Mouse (Mus musculus) testis, adult 2 months (tissue): ENCODE measurements around the gene Ski. TPM values are rescaled to one million over a fixed set of nuclear protein-coding genes. Genes with fewer than 3 reads are reported as not detected.

Experiments
- H3K27ac ChIP-seq: fragments of 200-500 bp; 2 replicates; pipeline ENCODE4 v1.5.1; 2012; ENCODE audit warnings: low read depth, low read length; ENCODE audit not compliant: control insufficient read depth, insufficient read depth
- H3K27me3 ChIP-seq: fragments of 200-500 bp; 2 replicates; pipeline ENCODE4 v1.6.1; 2012; ENCODE audit warnings: mild to moderate bottlenecking, low read length, moderate library complexity; ENCODE audit not compliant: control insufficient read depth, insufficient read depth
- H3K36me3 ChIP-seq: fragments of 200-500 bp; 2 replicates; pipeline ENCODE4 v1.6.1; 2012; ENCODE audit warnings: mild to moderate bottlenecking, low read length; ENCODE audit not compliant: control insufficient read depth, insufficient read depth
- H3K4me1 ChIP-seq: fragments of 200-500 bp; 2 replicates; pipeline ENCODE4 v1.6.1; 2012; ENCODE audit warnings: low read length; ENCODE audit not compliant: control insufficient read depth, insufficient read depth
- H3K4me3 ChIP-seq: fragments of 200-500 bp; 2 replicates; pipeline ENCODE4 v1.5.1; 2012; ENCODE audit warnings: low read depth, mild to moderate bottlenecking, low read length, moderate library complexity, mixed read lengths; ENCODE audit not compliant: control insufficient read depth
- CTCF ChIP-seq: fragments of 200-500 bp; IDR thresholded peaks from 2 replicates; pipeline ENCODE4 v1.5.1; 2012; ENCODE audit warnings: low read depth, mild to moderate bottlenecking, inconsistent platforms, low read length, moderate library complexity; ENCODE audit not compliant: control insufficient read depth, insufficient read depth, insufficient replicate concordance
- POLR2A ChIP-seq: fragments of 200-500 bp; IDR thresholded peaks from 2 replicates; pipeline ENCODE4 v1.6.1; 2012; ENCODE audit warnings: low read depth, mild to moderate bottlenecking, inconsistent platforms, low read length, moderate library complexity; ENCODE audit not compliant: control insufficient read depth
- polyA plus RNA-seq: library from polyadenylated mRNA; depleted of rRNA; stranded (reverse); fragments of >200 nt; gene quantifications from 2 replicates; pipeline ENCODE4 v1.2.3, GENCODE M21; 2012

The Ski gene
- polyA plus RNA-seq, 1 experiment = 5.0 TPM

GRCm38 (mm10) chr4:155215203-155215602 is 7.2 kb downstream of the Ski start:
- no peaks in the 10 kb centered on the region for H3K36me3 ChIP-seq
- no peak overlapping the region for H3K4me3 ChIP-seq
- no peaks in the 10 kb centered on the region for H3K27me3 ChIP-seq
- TF ChIP-seq POLR2A (no peak), CTCF (no peak)
- peaks cover 19% of the 10 kb centered on the region for H3K4me1 ChIP-seq
- no peak overlapping the region; the same call in 1 of the 2 replicates for H3K27ac ChIP-seq

- Histone ChIP-seq H3K27ac (no peak overlapping the region), H3K36me3 (no peaks in the 10 kb centered on the region), H3K4me1 (peaks cover 17% of the 10 kb centered on the region), H3K27me3 (no peaks in the 10 kb centered on the region), H3K4me3 (no peak overlapping the region)
- TF ChIP-seq CTCF (no peak), POLR2A (no peak)
Observed at GRCm38 (mm10) chr4:155214793-155215192, 7.6 kb downstream of the Ski start.

GRCm38 (mm10) chr4:155214188-155214587 is 8.2 kb downstream of the Ski start:
- H3K4me1 ChIP-seq = peaks cover 17% of the 10 kb centered on the region
- no peak overlapping the region for H3K27ac ChIP-seq
- no peaks in the 10 kb centered on the region for H3K36me3 ChIP-seq

DNA sequence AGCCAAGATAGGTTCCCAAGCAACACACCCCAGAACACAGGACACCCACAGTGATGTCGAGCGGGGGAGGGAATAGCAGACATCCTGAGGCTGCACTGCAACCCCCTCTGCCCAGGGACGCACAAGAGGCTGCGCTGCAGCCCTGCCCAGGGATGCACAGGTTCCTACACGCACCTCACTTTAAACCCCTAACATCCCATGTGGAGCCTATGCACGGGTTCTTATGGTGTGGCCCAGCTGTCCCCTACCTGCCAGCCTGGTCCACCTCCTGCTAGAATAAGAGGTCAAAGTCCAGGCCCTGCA is 8.7 kb downstream of the Ski start:
- Histone ChIP-seq H3K4me3 (no peak overlapping the region), H3K4me1 (peaks cover 17% of the 10 kb centered on the region)
- TF ChIP-seq POLR2A (no peak), CTCF (no peak)

More at GRCm38 (mm10) chr4:155214188-155214587, 8.2 kb downstream of the Ski start:
- Histone ChIP-seq H3K4me3 (no peak overlapping the region), H3K27me3 (no peaks in the 10 kb centered on the region)
- TF ChIP-seq CTCF (no peak), POLR2A (no peak)

GRCm38 (mm10) chr4:155213052-155213751 is 9.2 kb downstream of the Ski start:
- Histone ChIP-seq H3K4me3 (no peak overlapping the region), H3K27ac (no peak overlapping the region), H3K27me3 (no peaks in the 10 kb centered on the region), H3K4me1 (peaks cover 17% of the 10 kb centered on the region), H3K36me3 (no peaks in the 10 kb centered on the region)
- TF ChIP-seq CTCF = no peak
- TF ChIP-seq POLR2A = no peak

More for the DNA sequence above, 8.7 kb downstream of the Ski start:
- Histone ChIP-seq H3K36me3 (no peaks in the 10 kb centered on the region), H3K27me3 (no peaks in the 10 kb centered on the region), H3K27ac (no peak overlapping the region)

- no peak overlapping the region for H3K27ac ChIP-seq
- H3K27me3 ChIP-seq = no peaks in the 10 kb centered on the region
- H3K4me3 ChIP-seq = no peak overlapping the region
- H3K36me3 ChIP-seq = no peaks in the 10 kb centered on the region
- peaks cover 8% of the 10 kb centered on the region for H3K4me1 ChIP-seq
- TF ChIP-seq CTCF (no peak), POLR2A (no peak)
Observed at GRCm38 (mm10) chr4:155209494-155209893, 12.9 kb downstream of the Ski start.

DNA sequence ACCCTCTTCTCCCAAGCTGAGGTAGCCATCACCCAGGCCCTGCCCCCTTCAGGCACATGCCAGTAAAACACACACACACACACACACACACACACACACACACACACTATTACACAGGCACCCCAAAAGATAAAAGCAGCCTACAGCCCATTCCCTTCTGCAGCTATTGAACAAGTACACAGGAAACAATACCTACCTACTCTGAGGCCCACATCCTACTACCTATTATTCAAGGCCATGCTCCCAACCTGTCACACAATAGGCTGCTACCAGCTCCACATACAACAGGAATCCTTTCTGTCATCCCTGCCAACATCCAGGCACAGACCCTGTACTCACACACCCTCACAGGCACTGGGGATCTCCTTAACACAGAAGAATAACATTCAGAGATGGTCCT is 13.3 kb downstream of the Ski start:
- peaks cover 8% of the 10 kb centered on the region for H3K4me1 ChIP-seq
- H3K27me3 ChIP-seq = no peaks in the 10 kb centered on the region
- H3K27ac ChIP-seq = no peak overlapping the region
- TF ChIP-seq POLR2A (no peak), CTCF (no peak)
- H3K36me3 ChIP-seq = no peaks in the 10 kb centered on the region
- H3K4me3 ChIP-seq = no peak overlapping the region
